Mouse (Mus musculus) Patski (cell line): ENCODE data around the gene Ccdc33. TPM values are rescaled to one million over a fixed set of nuclear protein-coding genes. Genes with fewer than 3 reads are reported as not detected.

ENCODE experiments used
- ATAC-seq: fragments of 100-300 bp; one replicate; pipeline ENCODE4 v1.8.0; 2021
- CTCF ChIA-PET: fragments of 350-600 bp; sonication (Branson Sonifier 250); formaldehyde crosslinking; loops from one replicate; lab custom pipeline; 2022; ENCODE audit warnings: inconsistent platforms; lab: Charles Lee
- POLR2A ChIA-PET: fragments of 350-600 bp; sonication (Branson Sonifier 250); formaldehyde crosslinking; loops from one replicate; lab custom pipeline; 2022; ENCODE audit warnings: antibody characterized with exemption, inconsistent platforms; lab: Charles Lee
- DNase-seq: peaks from one replicate; pipeline ENCODE4 v3.0.0-alpha.2; 2011; ENCODE audit warnings: low read depth, low spot score
- H3K27me3 ChIP-seq: fragments of 371-371 bp; one replicate; pipeline ENCODE4 v1.5.1; 2021
- CTCF ChIP-seq: fragments of 100-300 bp; IDR thresholded peaks from one replicate; pipeline ENCODE4 v1.5.1; 2021
- in situ Hi-C: fragments of 300-500 bp; cut with MboI; formaldehyde crosslinking; loops from 3 replicates; pipeline ENCODE4 v1.11.1; 2018; ENCODE audit warnings: low pct_unique_long_range_greater_than_20kb, mixed read lengths
- polyA plus RNA-seq: library from polyadenylated mRNA; unstranded; gene quantifications from one replicate; pipeline ENCODE4 v1.2.3, GENCODE M21; 2021

Gene Ccdc33
- polyA plus RNA-seq, 1 experiment from 2014 or later, result 0.60 TPM

DNA sequence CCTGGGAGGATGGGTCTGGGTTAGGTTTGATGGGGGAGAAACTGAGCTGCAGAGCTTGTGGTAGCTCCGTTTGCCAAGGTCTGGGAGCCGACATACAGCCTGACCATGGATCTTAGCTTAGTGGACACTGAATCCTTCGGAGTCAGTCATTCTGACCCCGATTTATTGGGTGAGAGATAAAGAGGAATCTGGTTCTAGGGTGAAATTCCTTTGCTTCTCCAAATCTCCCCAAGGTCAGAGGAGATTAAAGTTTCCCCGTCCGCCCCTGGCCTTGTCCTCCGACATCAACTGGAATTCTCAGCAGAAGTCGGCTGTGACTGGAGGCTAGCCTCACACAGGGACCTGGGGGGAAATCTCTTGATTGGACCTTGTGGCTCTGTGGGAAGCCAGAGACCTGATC, 107.1 kb downstream of the Ccdc33 start:
- POLR2A ChIA-PET, result interaction anchor here (0.9 kb wide), 1 partner anchor 17 kb away, joined by 4 read pairs; no protein-coding TSS in a partner anchor
- ATAC-seq, result no peak
- no peak for DNase-seq
- in situ Hi-C loops, result no loop called here
- no peaks in the 10 kb centered on the region for H3K27me3 ChIP-seq
- CTCF ChIA-PET, result interaction anchor here (1.1 to 1.7 kb wide), 2 partner anchors 9 to 76 kb away, joined by 3 to 4 read pairs; no protein-coding TSS in a partner anchor
- TF ChIP-seq CTCF, result no peak

GRCm38 (mm10) chr9:58011027-58011426, 107.6 kb downstream of the Ccdc33 start:
- no peak for DNase-seq
- H3K27me3 ChIP-seq, result no peaks in the 10 kb centered on the region
- no peak for ATAC-seq
- POLR2A ChIA-PET, result no interaction called here
- in situ Hi-C loops, result no loop called here
- CTCF ChIA-PET, result interaction anchor here (1.7 kb wide), 1 partner anchor 9 kb away, joined by 4 read pairs; no protein-coding TSS in a partner anchor
- no peak for TF ChIP-seq CTCF

GRCm38 (mm10) chr9:58009588-58009987, 109.0 kb downstream of the Ccdc33 start:
- CTCF ChIA-PET, result interaction anchor here (1.1 to 1.3 kb wide), 3 partner anchors 11 to 18 kb away, joined by 3 to 4 read pairs (median 4); no protein-coding TSS in a partner anchor
- POLR2A ChIA-PET, result no interaction called here
- H3K27me3 ChIP-seq, result no peaks in the 10 kb centered on the region
- DNase-seq, result no peak
- in situ Hi-C loops, result no loop called here
- no peak for TF ChIP-seq CTCF
- ATAC-seq, result no peak

DNA sequence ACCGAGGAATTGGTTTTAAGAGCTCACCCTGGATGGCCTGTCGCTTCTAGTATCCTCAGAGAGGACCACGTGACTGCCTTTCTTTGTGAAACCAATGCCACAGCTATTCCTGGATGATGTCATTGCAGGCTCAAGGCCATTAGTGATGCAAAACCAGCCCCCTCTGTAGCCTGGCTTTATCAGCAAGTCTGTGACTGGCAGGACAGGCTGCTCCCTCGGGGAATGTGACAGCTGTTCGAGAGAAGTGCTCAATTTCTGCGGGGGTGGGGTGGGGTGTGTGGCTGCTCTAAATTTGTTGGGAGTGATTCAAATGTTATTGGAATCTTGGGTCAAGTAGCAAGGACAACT, 109.6 kb downstream of the Ccdc33 start:
- no peak for ATAC-seq
- no peaks in the 10 kb centered on the region for H3K27me3 ChIP-seq
- POLR2A ChIA-PET, result no interaction called here
- CTCF ChIA-PET, result interaction anchor here (1.1 to 1.3 kb wide), 3 partner anchors 11 to 18 kb away, joined by 3 to 4 read pairs (median 4); no protein-coding TSS in a partner anchor
- in situ Hi-C loops, result no loop called here
- no peak for TF ChIP-seq CTCF
- no peak for DNase-seq

- TF ChIP-seq CTCF, result no peak
- in situ Hi-C loops, result no loop called here
- no peaks in the 10 kb centered on the region for H3K27me3 ChIP-seq
- POLR2A ChIA-PET, result no interaction called here
- CTCF ChIA-PET, result interaction anchor here (1.1 to 1.3 kb wide), 3 partner anchors 10 to 19 kb away, joined by 3 to 4 read pairs (median 4); no protein-coding TSS in a partner anchor
- ATAC-seq (no peak), DNase-seq (no peak)
These were observed 110.1 kb downstream of the Ccdc33 start for GRCm38 (mm10) chr9:58008336-58009014.

GRCm38 (mm10) chr9:58005753-58006461, 112.7 kb downstream of the Ccdc33 start, which contains the start of gene Cyp11a1:
Gene Cyp11a1, plus strand, starts transcription at chr9:58006411.
- POLR2A ChIA-PET, result interaction anchor here (0.9 kb wide), 1 partner anchor 10 kb away, joined by 3 read pairs; no protein-coding TSS in a partner anchor
- DNase-seq (no peak), ATAC-seq (no peak)
- peaks cover 1% of the 10 kb centered on the region for H3K27me3 ChIP-seq
- no peak for TF ChIP-seq CTCF
- in situ Hi-C loops, result no loop called here
- CTCF ChIA-PET, result no interaction called here

- POLR2A ChIA-PET, result no interaction called here
- CTCF ChIA-PET, result interaction anchor here (0.9 kb wide), 1 partner anchor 213 kb away, joined by 3 read pairs; no protein-coding TSS in a partner anchor
- peaks cover 3% of the 10 kb centered on the region for H3K27me3 ChIP-seq
- no peak for DNase-seq
- TF ChIP-seq CTCF, result no peak
- no peak for ATAC-seq
- in situ Hi-C loops, result no loop called here
These were observed 115.4 kb downstream of the Ccdc33 start for GRCm38 (mm10) chr9:58003272-58003671.

- ChIA-PET POLR2A (no interaction called here), CTCF (interaction anchor here (1.2 to 14.1 kb wide), 3 partner anchors 65 to 339 kb away, joined by 3 to 311 read pairs (median 4); partner anchors contain the start of gene Sema7a)
- in situ Hi-C loops, result loop anchor here (5.0 to 10.0 kb wide), 2 partner anchors 215 to 337 kb away; no protein-coding TSS in a partner anchor
- no peak for TF ChIP-seq CTCF
- DNase-seq, result no peak
- H3K27me3 ChIP-seq, result peaks cover 3% of the 10 kb centered on the region
- ATAC-seq, result no peak
These were observed 118.9 kb downstream of the Ccdc33 start for GRCm38 (mm10) chr9:57999676-58000075.

- POLR2A ChIA-PET, result interaction anchor here (0.6 to 1.7 kb wide), 5 partner anchors 63 to 236 kb away, joined by 4 to 10 read pairs (median 4); no protein-coding TSS in a partner anchor
- H3K27me3 ChIP-seq, result peaks cover 3% of the 10 kb centered on the region
- TF ChIP-seq CTCF, result peak; percentile 21
- ATAC-seq (no peak), DNase-seq (no peak)
- CTCF ChIA-PET, result interaction anchor here (0.8 to 14.1 kb wide), 14 partner anchors 10 to 338 kb away, joined by 3 to 311 read pairs (median 4); partner anchors contain the start of genes Arid3b, Islr, Islr2 and Sema7a
- in situ Hi-C loops, result loop anchor here (5.0 to 10.0 kb wide), 2 partner anchors 214 to 336 kb away; no protein-coding TSS in a partner anchor
These were observed 119.9 kb downstream of the Ccdc33 start for GRCm38 (mm10) chr9:57998685-57999084.

- in situ Hi-C loops, result loop anchor here (5.0 to 10.0 kb wide), 2 partner anchors 213 to 336 kb away; no protein-coding TSS in a partner anchor
- DNase-seq (no peak), ATAC-seq (no peak)
- peaks cover 3% of the 10 kb centered on the region for H3K27me3 ChIP-seq
- peak; percentile 70 for TF ChIP-seq CTCF
- CTCF ChIA-PET, result interaction anchor here (0.6 to 14.1 kb wide), 14 partner anchors 11 to 240 kb away, joined by 3 to 311 read pairs (median 4); partner anchors contain the start of genes Arid3b, Islr, Islr2 and Sema7a
- POLR2A ChIA-PET, result interaction anchor here (0.6 to 1.7 kb wide), 7 partner anchors 59 to 236 kb away, joined by 3 to 10 read pairs (median 4); no protein-coding TSS in a partner anchor
These were observed 120.5 kb downstream of the Ccdc33 start for GRCm38 (mm10) chr9:57998032-57998659.
